8 mouse cellular contexts compared by ENCODE assay signal in genomic region chr13:93582526-93582925, GRCm38 (mm10). TPM values are rescaled to one million over a fixed set of nuclear protein-coding genes. Genes with fewer than 3 reads are reported as not detected.
"Had no signal": no experiment of that assay in that cellular context is flagged by ENCODE, and none has a peak within 500 bp of the region (broad histone marks: within the 10 kb centered on the region; RNA-seq: fewer than 3 reads in every experiment).

No protein-coding gene starts in this region.

RNA-seq across cellular contexts. Expression of gene Bhmt, which starts 55.2 kb away (rescaled TPM):
- total RNA-seq: megakaryocyte progenitor cell, adult 5-6 weeks; monocyte, adult 5-6 weeks; neutrophil, adult 5-6 weeks had no signal
- polyA plus RNA-seq: macrophage; midbrain, embryonic 11.5 days; midbrain, postnatal 0 days; neural tube, embryonic 12.5 days; spleen, adult 2 months had no signal
